Mouse (Mus musculus) liver, embryonic 11.5 days (tissue): ENCODE measurements at regions not wholly inside any gene's neighbourhood (a gene's known extent, or its start where the extent isn't known, plus 50 kb on each side); places are given as distances from the start of the nearest gene placed in this dataset.

ENCODE experiments used
- ATAC-seq: fragments of 200-750 bp; cut with Nextera tagmentation; replicated peaks from 2 replicates; pipeline ENCODE4 v1.8.0; 2017; ENCODE audit warnings: moderate number of reproducible peaks, mild to moderate bottlenecking, moderate TSS enrichment, moderate library complexity; ENCODE audit not compliant: low FRiP score
- DNase-seq: peaks from one replicate; pipeline ENCODE4 v3.0.0-alpha.2; 2017; ENCODE audit warnings: low spot score
- H3K27ac ChIP-seq: fragments of 300-500 bp; sonication (generic); 2 replicates; pipeline ENCODE4 v1.5.1; 2014; ENCODE audit warnings: mild to moderate bottlenecking, low read depth, low read length, control low read depth
- H3K27me3 ChIP-seq: fragments of 300-500 bp; sonication (generic); replicated peaks from 2 replicates; pipeline ENCODE4 v1.6.1; 2014; ENCODE audit warnings: low read length, mixed read lengths; ENCODE audit not compliant: control insufficient read depth, insufficient read depth
- H3K36me3 ChIP-seq: fragments of 300-500 bp; sonication (generic); 2 replicates; pipeline ENCODE4 v1.6.1; 2014; ENCODE audit warnings: mild to moderate bottlenecking, low read length, moderate library complexity, mixed read lengths; ENCODE audit not compliant: control insufficient read depth, insufficient read depth
- H3K4me1 ChIP-seq: fragments of 300-500 bp; sonication (generic); replicated peaks from 2 replicates; pipeline ENCODE4 v1.6.1; 2014; ENCODE audit warnings: low read length, mixed read lengths; ENCODE audit not compliant: control insufficient read depth, insufficient read depth
- H3K4me2 ChIP-seq: fragments of 300-500 bp; sonication (generic); 2 replicates; pipeline ENCODE4 v1.6.1; 2014; ENCODE audit warnings: mild to moderate bottlenecking, control low read depth, moderate library complexity
- H3K4me3 ChIP-seq: fragments of 300-500 bp; sonication (generic); 2 replicates; pipeline ENCODE4 v1.5.1; 2014; ENCODE audit warnings: low read depth, low read length, control low read depth
- H3K9ac ChIP-seq: fragments of 300-500 bp; sonication (generic); 2 replicates; pipeline ENCODE4 v1.6.1; 2014; ENCODE audit warnings: low read depth, low read length, control low read depth
- H3K9me3 ChIP-seq: fragments of 300-500 bp; sonication (generic); 2 replicates; pipeline ENCODE4 v1.6.1; 2016; ENCODE audit warnings: low read length, inconsistent platforms, mixed read lengths; ENCODE audit not compliant: control insufficient read depth
- WGBS: fragments of 180-500 bp; shearing (Covaris S2); extraction: QIAGEN DNeasy Blood & Tissue Kit; methylation state at CpG from one replicate; pipeline ENCODE4 v1.1.7; 2014; 5-methylcytosine and 5-hydroxymethylcytosine counted together

DNA sequence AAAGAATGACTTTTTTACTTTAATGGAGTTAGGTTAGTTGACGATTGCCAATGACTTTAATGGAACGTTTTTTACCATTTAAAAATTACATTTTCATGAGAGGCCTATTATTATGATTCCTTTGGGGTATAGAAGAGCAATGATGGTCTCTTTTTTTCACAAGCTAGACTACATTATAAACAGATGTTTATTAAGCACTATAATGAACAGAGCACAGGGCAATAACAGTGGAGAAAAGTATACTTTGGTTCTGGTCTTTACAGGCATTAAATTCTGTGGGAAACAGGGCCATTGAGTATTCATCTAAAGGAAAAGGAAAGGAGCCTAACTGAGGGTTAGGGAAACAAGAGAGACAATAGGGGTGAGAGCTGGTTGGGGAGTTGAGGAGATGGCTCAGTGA is 199.0 kb upstream of the Actbl2 start:
- 87% methylated on average over 2 of the region's 2 CpGs for WGBS
- DNase-seq (no peak), ATAC-seq (no peak)
- Histone ChIP-seq H3K4me2 (no peak overlapping the region), H3K9me3 (no peaks in the 10 kb centered on the region), H3K4me3 (no peak overlapping the region), H3K27me3 (no peaks in the 10 kb centered on the region), H3K27ac (no peak overlapping the region), H3K9ac (no peak overlapping the region), H3K36me3 (no peaks in the 10 kb centered on the region), H3K4me1 (no peaks in the 10 kb centered on the region)

- DNase-seq (no peak), ATAC-seq (no peak)
- H3K36me3 ChIP-seq, result no peaks in the 10 kb centered on the region
- H3K4me2 ChIP-seq, result no peak overlapping the region
- no peak overlapping the region for H3K9ac ChIP-seq
- H3K4me1 ChIP-seq, result no peaks in the 10 kb centered on the region
- H3K9me3 ChIP-seq, result no peaks in the 10 kb centered on the region
- no peak overlapping the region for H3K4me3 ChIP-seq
- 75% methylated on average over 2 of the region's 2 CpGs for WGBS
- no peaks in the 10 kb centered on the region for H3K27me3 ChIP-seq
- H3K27ac ChIP-seq, result no peak overlapping the region
These were observed 167.1 kb upstream of the Actbl2 start for GRCm38 (mm10) chr13:111087753-111088152.

GRCm38 (mm10) chr13:111096071-111096470 is 158.7 kb upstream of the Actbl2 start:
- 89% methylated on average over 5 of the region's 5 CpGs for WGBS
- H3K9ac ChIP-seq, result no peak overlapping the region
- ATAC-seq (no peak), DNase-seq (no peak)
- H3K9me3 ChIP-seq, result no peaks in the 10 kb centered on the region
- H3K4me1 ChIP-seq, result no peaks in the 10 kb centered on the region
- H3K27ac ChIP-seq, result no peak overlapping the region
- H3K4me3 ChIP-seq, result no peak overlapping the region
- H3K4me2 ChIP-seq, result no peak overlapping the region
- H3K36me3 ChIP-seq, result no peaks in the 10 kb centered on the region
- no peaks in the 10 kb centered on the region for H3K27me3 ChIP-seq

- Histone ChIP-seq H3K36me3 (no peaks in the 10 kb centered on the region), H3K9ac (no peak overlapping the region), H3K27ac (no peak overlapping the region), H3K9me3 (no peaks in the 10 kb centered on the region), H3K4me1 (no peaks in the 10 kb centered on the region), H3K27me3 (no peaks in the 10 kb centered on the region), H3K4me3 (no peak overlapping the region), H3K4me2 (no peak overlapping the region)
- DNase-seq (no peak), ATAC-seq (no peak)
- WGBS, result 81% methylated on average over 4 of the region's 4 CpGs
These were observed 157.5 kb upstream of the Actbl2 start for GRCm38 (mm10) chr13:111097336-111097735.

DNA sequence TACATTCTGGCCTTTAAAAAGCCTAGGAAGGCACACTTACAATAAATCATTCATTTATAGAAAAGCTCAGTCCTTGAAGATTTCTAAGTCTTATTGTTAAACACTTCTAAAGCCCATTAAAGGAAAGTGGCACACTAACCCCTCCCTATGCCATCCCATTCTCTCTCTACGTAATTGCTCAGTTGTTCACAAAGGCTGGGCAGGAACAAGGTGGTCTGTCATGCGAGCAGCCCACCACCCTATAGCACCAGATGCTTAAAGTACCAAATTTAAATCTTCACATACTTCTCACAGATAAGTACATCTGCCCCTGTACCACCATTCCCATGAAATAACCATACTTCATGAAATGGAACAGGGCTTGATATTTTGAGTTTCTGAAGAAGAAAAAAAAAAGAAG is 156.1 kb upstream of the Actbl2 start:
- DNase-seq (no peak), ATAC-seq (no peak)
- H3K27ac ChIP-seq, result no peak overlapping the region
- no peaks in the 10 kb centered on the region for H3K4me1 ChIP-seq
- no peak overlapping the region for H3K9ac ChIP-seq
- H3K36me3 ChIP-seq, result no peaks in the 10 kb centered on the region
- H3K4me3 ChIP-seq, result no peak overlapping the region
- WGBS, result 73% methylated on average over 2 of the region's 2 CpGs
- H3K9me3 ChIP-seq, result no peaks in the 10 kb centered on the region
- H3K27me3 ChIP-seq, result no peaks in the 10 kb centered on the region
- no peak overlapping the region for H3K4me2 ChIP-seq

- Histone ChIP-seq H3K36me3 (no peaks in the 10 kb centered on the region), H3K4me2 (no peak overlapping the region), H3K4me3 (no peak overlapping the region), H3K4me1 (no peaks in the 10 kb centered on the region), H3K27ac (no peak overlapping the region), H3K9ac (no peak overlapping the region), H3K27me3 (no peaks in the 10 kb centered on the region), H3K9me3 (no peaks in the 10 kb centered on the region)
- whole genome bisulfite sequencing, result 83% methylated on average over 6 of the region's 6 CpGs
- ATAC-seq, result no peak
- DNase-seq, result no peak
These were observed 155.6 kb upstream of the Actbl2 start for GRCm38 (mm10) chr13:111099252-111099651.

DNA sequence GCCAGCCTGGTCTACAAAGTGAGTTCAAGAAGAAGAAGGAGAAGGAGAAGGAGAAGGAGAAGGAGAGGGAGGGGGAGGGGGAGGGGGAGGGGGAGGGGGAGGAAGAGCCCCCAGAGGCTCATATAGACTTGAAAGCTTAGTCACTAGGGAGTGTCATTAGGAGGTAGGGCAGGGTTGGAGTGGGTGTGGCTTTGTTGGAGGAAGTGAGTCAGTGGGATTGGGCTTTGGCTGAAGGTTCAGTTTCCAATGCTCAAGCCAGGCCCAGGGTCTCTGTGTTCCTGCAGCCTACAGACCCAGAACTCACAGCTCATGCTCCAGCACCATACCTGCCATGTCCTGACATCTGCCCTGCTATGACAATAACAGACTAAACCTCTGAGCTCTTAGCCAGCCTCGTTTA is 154.4 kb upstream of the Actbl2 start:
- WGBS, result 82% methylated on average over 1 of the region's 1 CpGs
- Histone ChIP-seq H3K9me3 (no peaks in the 10 kb centered on the region), H3K4me2 (no peak overlapping the region), H3K36me3 (no peaks in the 10 kb centered on the region), H3K4me1 (no peaks in the 10 kb centered on the region), H3K4me3 (no peak overlapping the region), H3K9ac (no peak overlapping the region), H3K27me3 (no peaks in the 10 kb centered on the region), H3K27ac (no peak overlapping the region)
- ATAC-seq, result no peak
- no peak for DNase-seq

GRCm38 (mm10) chr13:111104567-111105219 is 150.1 kb upstream of the Actbl2 start:
- no peak overlapping the region for H3K4me3 ChIP-seq
- ATAC-seq (no peak), DNase-seq (no peak)
- WGBS, result 85% methylated on average over 4 of the region's 4 CpGs
- H3K4me1 ChIP-seq, result no peaks in the 10 kb centered on the region
- H3K27ac ChIP-seq, result no peak overlapping the region
- no peaks in the 10 kb centered on the region for H3K36me3 ChIP-seq
- no peak overlapping the region for H3K9ac ChIP-seq
- H3K9me3 ChIP-seq, result no peaks in the 10 kb centered on the region
- no peaks in the 10 kb centered on the region for H3K27me3 ChIP-seq
- H3K4me2 ChIP-seq, result no peak overlapping the region

- Histone ChIP-seq H3K27ac (no peak overlapping the region), H3K36me3 (no peaks in the 10 kb centered on the region)
- DNase-seq, result no peak
These were observed 123.7 kb upstream of the Actbl2 start for GRCm38 (mm10) chr13:111131108-111131507.

More at GRCm38 (mm10) chr13:111131108-111131507, 123.7 kb upstream of the Actbl2 start:
- Histone ChIP-seq H3K4me1 (no peaks in the 10 kb centered on the region), H3K27me3 (no peaks in the 10 kb centered on the region), H3K9me3 (no peaks in the 10 kb centered on the region; the same call in 1 of the 2 replicates), H3K4me3 (no peak overlapping the region), H3K9ac (no peak overlapping the region), H3K4me2 (no peak overlapping the region)
- WGBS, result 81% methylated on average over 3 of the region's 3 CpGs
- ATAC-seq, result no peak
